Mouse (Mus musculus) lung, postnatal 0 days (tissue): ENCODE data around the gene Pcdh15.

ENCODE experiments used
- CTCF ChIP-seq: IDR thresholded peaks from 2 replicates; pipeline ENCODE4 v1.5.1; 2016; ENCODE audit warnings: antibody characterized with exemption, mild to moderate bottlenecking
- EP300 ChIP-seq: IDR thresholded peaks from 2 replicates; pipeline ENCODE4 v1.6.1; 2016; ENCODE audit warnings: antibody characterized with exemption, mild to moderate bottlenecking, control low read depth

DNA sequence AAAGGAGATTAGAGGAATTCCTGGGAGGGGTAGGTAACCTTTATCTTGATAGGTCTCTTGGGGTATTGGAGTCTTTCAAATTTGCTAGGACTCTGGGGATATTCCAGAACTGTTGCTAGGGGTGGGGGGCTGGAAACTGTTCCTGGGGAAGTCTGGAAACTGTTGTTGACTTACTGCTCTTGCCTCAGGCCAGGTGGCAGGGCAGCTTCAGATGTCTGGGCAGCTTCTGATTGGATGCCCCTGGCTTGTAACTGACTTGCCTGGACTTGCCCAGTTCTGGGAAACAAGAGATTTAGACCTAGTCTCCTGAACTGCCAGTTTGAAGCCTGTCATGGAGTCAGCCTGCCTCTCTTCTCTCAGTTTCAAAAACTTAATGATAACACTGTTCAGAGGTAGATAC lies 1414.6 kb downstream of the Pcdh15 start:
- TF ChIP-seq CTCF (no peak), EP300 (no peak)
